Mouse (Mus musculus) T-helper 2 cell (primary cell): ENCODE results near the gene Inafm1.
"Not testable (repeated sequence)": the region's sequence is repeated elsewhere in the genome, so short reads cannot be mapped to it uniquely, and the experiment has no call there.

Experiments
- in situ Hi-C: fragments of 300-600 bp; cut with MboI, MseI; formaldehyde crosslinking; loops from one replicate; pipeline ENCODE4 v1.15.1; 2025; ENCODE audit warnings: high pct_unique_total_duplicates

Inafm1 gene

GRCm38 (mm10) chr7:16297616-16298015, 24.2 kb upstream of the Inafm1 start:
- in situ Hi-C loops, result no loop called here

DNA sequence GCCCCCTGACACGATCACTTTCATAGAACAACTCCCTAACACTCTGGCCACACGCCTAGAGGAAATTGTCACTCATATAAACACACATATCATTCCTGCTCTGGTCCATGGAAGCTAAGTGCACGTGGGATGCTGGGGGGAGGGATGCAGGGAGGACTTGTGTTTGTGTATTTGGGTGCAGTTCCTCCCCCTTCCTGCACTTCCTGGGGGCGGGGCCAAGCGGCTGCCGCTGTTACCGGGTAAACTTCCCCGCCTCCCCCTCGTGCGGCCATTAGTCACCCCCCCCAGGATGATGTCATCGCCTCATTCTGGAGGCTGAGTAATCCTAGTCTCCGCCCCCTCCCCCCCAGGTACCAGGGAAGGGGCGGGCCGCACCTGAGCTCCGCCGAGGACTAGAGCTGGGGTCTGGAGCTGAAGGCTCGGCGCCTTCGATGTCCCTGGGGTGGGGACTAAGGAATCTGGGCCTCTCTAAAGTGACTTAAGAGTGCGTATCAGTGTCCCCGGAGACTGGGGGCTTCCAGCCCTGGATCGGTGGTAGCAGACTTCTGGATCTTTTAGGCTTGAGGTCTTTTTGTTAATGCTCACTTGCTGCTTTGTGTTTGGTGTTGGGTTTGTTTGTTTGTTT, 23.5 kb upstream of the Inafm1 start:
- in situ Hi-C loops, result no loop called here

DNA sequence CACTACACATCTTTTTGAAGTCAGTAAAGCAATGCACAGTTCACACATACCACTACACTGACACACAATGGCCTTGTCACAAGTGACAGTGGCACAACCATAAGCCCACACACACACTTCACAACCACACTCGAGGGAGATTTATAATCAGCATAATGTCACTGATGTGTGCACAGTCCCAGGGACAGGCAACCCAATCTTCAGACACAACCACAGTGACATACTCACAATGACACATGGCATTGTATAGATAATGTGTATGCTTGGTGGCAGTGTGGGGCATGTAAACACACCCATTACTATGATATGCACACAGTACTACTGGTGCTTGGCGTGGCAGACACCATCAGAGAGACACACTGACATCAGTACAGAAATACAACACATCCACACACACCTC, 22.7 kb upstream of the Inafm1 start:
- in situ Hi-C loops, result no loop called here

- in situ Hi-C loops, result no loop called here
Measured at GRCm38 (mm10) chr7:16295321-16295900, 22.0 kb upstream of the Inafm1 start.

DNA sequence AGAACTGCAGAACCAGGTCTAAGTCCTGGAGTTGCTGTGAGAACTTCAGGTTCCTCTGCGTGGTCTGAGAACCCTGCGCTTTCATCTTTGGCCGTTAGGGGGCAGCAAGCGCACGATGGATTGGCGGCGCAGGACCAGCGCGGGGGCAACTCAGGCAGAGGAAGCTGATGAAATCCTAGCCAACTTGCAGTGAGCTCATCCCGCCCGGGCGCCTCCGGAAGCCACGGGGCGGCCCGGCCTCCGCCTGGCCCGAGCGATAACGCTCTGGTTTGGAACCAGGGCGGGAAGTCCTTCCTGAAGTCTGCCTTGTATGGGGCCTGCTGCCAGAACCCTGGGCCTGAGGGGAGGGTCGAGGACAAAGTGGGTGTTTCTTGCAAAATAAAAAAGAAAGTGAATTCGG, 21.4 kb upstream of the Inafm1 start:
- in situ Hi-C loops, result loop anchor here (5.0 kb wide), 2 partner anchors 32 to 102 kb away; no protein-coding TSS in a partner anchor

- in situ Hi-C loops, result loop anchor here (5.0 kb wide), 2 partner anchors 33 to 103 kb away; no protein-coding TSS in a partner anchor
Measured at GRCm38 (mm10) chr7:16294346-16294745, 20.9 kb upstream of the Inafm1 start.

GRCm38 (mm10) chr7:16287791-16288190, 14.4 kb upstream of the Inafm1 start:
- in situ Hi-C loops, result no loop called here

GRCm38 (mm10) chr7:16287016-16287415, 13.6 kb upstream of the Inafm1 start:
- in situ Hi-C loops, result no loop called here

DNA sequence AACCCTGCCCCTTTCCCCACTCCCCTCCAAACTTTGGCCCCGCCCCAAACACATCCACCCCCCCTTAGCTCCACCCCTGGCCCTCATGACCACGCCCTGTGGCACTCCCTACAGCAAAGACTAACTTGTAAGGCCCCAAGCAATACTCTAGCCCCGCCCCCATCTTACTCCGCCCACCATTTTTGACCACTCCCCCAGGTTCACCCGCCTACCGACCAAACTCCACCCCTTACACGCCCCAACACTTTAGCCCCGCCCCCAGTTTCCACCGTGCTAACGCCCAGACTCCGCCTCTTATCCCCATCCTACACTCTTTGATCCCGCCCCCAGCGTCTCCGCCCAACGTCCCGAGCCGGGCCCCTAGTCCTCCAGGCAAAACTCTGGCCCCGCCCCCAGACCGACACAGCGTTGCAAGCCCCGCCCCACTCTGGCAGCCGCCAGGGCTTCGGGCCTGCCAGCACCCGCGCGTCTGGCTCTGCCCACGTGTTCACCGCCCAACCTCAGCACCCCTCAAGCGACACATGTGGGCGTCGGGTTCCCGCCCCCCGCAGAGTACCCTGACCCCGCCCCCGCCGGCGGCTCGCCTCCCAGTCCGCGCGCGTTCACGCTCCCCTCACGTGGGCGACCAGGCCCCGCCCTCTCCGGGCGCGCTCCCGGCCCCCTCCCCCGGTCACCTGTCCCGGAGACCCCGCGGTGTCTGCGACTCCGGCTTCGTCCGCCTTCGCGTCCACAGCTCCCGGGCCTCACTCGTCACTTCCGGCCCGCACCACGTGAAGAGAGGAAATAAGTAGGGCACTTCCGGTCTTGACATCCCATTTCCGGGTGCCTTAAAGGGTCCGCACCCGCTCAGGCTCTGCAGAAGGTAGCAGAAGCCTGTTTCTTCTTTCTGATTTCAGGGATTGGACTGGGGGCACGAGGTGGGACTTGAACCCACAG, 12.9 kb upstream of the Inafm1 start, which contains the start of gene Ccdc9:
Gene Ccdc9 (minus strand): TSS at position 770 of the 936 bp plus-strand sequence.
- in situ Hi-C loops, result no loop called here

DNA sequence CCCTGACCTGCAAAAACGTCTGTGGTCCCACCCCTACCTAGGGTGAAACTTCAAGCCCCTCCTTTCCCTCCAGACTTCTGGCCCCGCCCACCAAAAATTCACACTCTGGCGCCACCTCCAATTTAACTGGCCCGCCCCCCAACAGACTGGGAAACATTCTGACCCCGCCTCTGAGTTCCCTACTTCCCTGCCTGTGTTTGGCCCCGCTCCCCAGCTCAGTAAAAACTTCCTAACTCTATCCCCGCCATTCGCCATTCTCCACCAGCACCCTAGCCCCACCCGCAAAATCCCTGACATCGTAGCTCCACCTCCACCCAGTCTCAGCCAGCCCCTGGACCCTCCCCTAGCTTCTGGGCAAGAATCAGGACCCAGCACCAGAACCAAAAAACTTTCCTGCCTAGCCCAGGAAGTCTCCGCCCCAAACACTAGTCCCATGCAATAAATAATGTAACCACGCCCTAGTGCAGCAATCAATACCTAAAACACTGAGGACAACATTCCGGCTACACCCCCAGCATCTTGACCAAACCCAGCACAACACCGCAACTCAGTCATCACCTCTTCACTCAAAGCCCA, 12.1 kb upstream of the Inafm1 start:
- in situ Hi-C loops, result no loop called here

DNA sequence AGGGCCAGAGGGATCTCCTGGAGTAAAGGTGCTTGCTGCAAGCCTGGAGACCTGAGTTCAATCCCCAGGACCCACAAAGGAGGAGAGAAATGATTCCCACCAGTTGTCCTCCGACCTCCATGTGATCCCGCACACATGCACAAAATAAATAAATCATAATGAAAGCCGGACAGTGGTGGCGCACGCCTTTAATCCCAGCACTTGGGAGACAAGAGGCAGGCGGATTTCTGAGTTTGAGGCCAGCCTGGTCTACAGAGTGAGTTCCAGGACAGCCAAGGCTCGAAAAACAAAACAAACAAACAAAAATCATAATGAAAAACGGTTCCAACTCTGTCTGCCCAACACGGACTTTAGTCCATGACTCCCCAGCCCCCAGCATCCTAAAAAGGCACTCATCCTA, 11.5 kb upstream of the Inafm1 start:
- in situ Hi-C loops, result no loop called here

- in situ Hi-C loops, result no loop called here
Measured at GRCm38 (mm10) chr7:16284001-16284400, 10.6 kb upstream of the Inafm1 start.

DNA sequence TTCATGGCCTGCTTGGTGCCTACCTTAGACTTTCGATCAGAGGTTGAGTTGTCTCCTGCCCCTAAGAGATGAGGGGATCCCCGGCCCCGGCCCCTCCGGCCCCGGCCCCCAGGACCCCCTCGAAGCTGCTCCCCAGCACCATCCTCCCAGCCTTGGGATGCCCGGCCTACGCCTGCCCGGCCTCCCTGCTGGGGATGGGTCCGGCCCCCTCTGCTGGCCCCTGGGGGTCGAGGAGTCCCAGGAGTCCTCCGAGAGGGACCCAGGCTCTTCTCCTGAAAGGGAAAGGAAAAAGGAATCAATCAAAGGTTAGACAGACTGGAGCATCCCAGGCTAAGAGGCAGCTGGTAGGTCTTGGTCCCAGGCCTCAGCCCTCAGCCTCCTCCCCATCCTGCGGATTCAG, 8.9 kb upstream of the Inafm1 start:
- in situ Hi-C loops, result no loop called here

GRCm38 (mm10) chr7:16280721-16281120, 7.3 kb upstream of the Inafm1 start:
- in situ Hi-C loops, result no loop called here

GRCm38 (mm10) chr7:16274922-16275890, 1.8 kb upstream of the Inafm1 start:
- in situ Hi-C loops, result loop anchor here (5.0 kb wide), 1 partner anchor 68 kb away; no protein-coding TSS in a partner anchor

- in situ Hi-C loops, result loop anchor here (5.0 kb wide), 1 partner anchor 66 kb away; no protein-coding TSS in a partner anchor
Measured at GRCm38 (mm10) chr7:16273766-16274140, 336 bp upstream of the Inafm1 start.

DNA sequence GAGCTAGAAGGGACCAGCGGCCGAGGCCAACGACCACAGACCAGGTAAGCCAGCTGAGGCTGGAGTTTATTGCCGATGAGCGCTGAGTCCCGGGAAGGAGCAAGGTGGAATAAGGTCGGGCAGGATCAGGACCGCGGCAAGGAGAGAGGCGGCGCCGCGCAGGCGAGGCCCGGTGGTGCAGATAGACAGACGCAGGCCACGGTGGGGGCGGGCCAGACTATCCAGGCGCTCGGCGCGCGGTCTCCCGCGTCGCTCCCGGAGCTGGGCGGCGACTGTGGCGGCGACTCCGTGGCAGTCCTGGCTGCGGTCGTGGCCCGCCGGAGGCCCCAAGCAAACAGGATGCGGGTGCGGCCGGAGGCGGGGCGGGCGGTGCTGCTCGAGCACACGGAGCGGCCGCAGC, 736 bp downstream of the Inafm1 start:
- in situ Hi-C loops, result loop anchor here (5.0 kb wide), 1 partner anchor 65 kb away; no protein-coding TSS in a partner anchor

DNA sequence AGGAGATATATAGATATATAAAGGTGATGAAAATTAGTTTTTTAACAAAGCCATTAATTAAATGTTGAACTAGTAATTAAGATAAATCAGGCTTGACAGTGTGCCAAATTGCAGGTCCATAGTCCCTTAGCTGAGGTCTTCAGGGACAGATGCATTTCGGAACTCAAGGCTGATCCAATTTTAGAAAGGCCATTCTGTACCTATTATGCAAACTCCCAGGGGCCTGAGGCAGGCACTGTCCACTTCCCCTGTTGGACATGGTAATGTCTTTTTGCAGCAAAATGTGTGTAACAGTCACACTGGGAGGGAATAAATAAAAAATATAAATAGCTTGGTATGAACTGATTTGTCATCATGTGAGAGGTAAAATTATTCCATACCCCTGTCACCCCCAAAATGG, 2.3 kb downstream of the Inafm1 start:
- in situ Hi-C loops, result loop anchor here (5.0 kb wide), 1 partner anchor 64 kb away; no protein-coding TSS in a partner anchor

GRCm38 (mm10) chr7:16266593-16266992, 6.8 kb downstream of the Inafm1 start:
- in situ Hi-C loops, result not testable (repeated sequence)

- in situ Hi-C loops, result no loop called here
Measured at GRCm38 (mm10) chr7:16265856-16266255, 7.6 kb downstream of the Inafm1 start.

DNA sequence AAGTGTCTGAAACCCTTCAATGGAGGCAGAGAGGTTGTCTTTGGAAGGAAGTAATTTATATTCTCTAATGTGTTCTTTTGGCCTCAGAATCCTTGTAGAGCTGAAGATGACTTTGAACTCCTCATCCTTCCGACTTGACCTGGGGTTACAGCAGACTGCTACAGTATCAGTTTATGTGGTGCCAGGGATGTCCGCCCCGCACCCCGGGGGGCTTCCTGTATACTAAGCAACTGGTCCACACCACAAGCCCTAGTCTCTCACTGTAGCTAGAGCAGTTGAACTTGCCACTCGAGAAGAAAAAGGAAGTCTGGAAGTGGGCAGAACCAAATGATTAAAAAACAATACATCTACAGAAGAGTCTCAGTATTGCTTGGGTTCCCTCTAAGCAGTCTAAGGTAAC, 9.6 kb downstream of the Inafm1 start:
- in situ Hi-C loops, result no loop called here
